Mouse (Mus musculus) heart, postnatal 0 days (tissue): ENCODE measurements around the gene Pold2. TPM values are rescaled to one million over a fixed set of nuclear protein-coding genes. Genes with fewer than 3 reads are reported as not detected.

Experiments
- ATAC-seq: fragments of 200-750 bp; cut with Nextera tagmentation; 2 replicates; pipeline ENCODE4 v1.8.0; 2017; ENCODE audit warnings: low read depth, moderate number of reproducible peaks, moderate library complexity; ENCODE audit not compliant: insufficient read depth
- DNase-seq: peaks from one replicate; pipeline ENCODE4 v3.0.0-alpha.2; 2016; ENCODE audit warnings: low spot score
- H3K27ac ChIP-seq: fragments of 300-500 bp; sonication (generic); 2 replicates; pipeline ENCODE4 v1.5.1; 2014; ENCODE audit warnings: low read depth, mild to moderate bottlenecking
- H3K27me3 ChIP-seq: fragments of 300-500 bp; sonication (generic); 2 replicates; pipeline ENCODE4 v1.6.1; 2014; ENCODE audit warnings: low read length, mixed read lengths; ENCODE audit not compliant: control insufficient read depth, insufficient read depth
- H3K36me3 ChIP-seq: fragments of 300-500 bp; sonication (generic); replicated peaks from 2 replicates; pipeline ENCODE4 v1.6.1; 2014; ENCODE audit warnings: low read length, mixed read lengths; ENCODE audit not compliant: control insufficient read depth, insufficient read depth
- H3K4me1 ChIP-seq: fragments of 300-500 bp; sonication (generic); 2 replicates; pipeline ENCODE4 v1.6.1; 2014; ENCODE audit warnings: antibody characterized with exemption; ENCODE audit not compliant: control insufficient read depth, insufficient read depth
- H3K4me2 ChIP-seq: fragments of 300-500 bp; sonication (generic); 2 replicates; pipeline ENCODE4 v1.6.1; 2014; ENCODE audit warnings: low read depth, mild to moderate bottlenecking, low read length, moderate library complexity
- H3K4me3 ChIP-seq: fragments of 300-500 bp; sonication (generic); 2 replicates; pipeline ENCODE4 v1.5.1; 2014; ENCODE audit warnings: low read depth, low read length
- H3K9ac ChIP-seq: fragments of 300-500 bp; sonication (generic); replicated peaks from 2 replicates; pipeline ENCODE4 v1.6.1; 2014; ENCODE audit warnings: low read depth, low read length, mixed read lengths
- H3K9me3 ChIP-seq: fragments of 300-500 bp; sonication (generic); replicated peaks from 2 replicates; pipeline ENCODE4 v1.6.1; 2016; ENCODE audit warnings: low read length; ENCODE audit not compliant: control insufficient read depth
- CTCF ChIP-seq: IDR thresholded peaks from 2 replicates; pipeline ENCODE4 v1.5.1; 2016; ENCODE audit warnings: antibody characterized with exemption, control low read depth, low read depth
- EP300 ChIP-seq: IDR thresholded peaks from 2 replicates; pipeline ENCODE4 v1.6.1; 2016; ENCODE audit warnings: antibody characterized with exemption, low read depth
- WGBS: fragments of 180-500 bp; shearing (Covaris S2); extraction: QIAGEN DNeasy Blood & Tissue Kit; methylation state at CpG from one replicate; pipeline ENCODE4 v1.1.7; 2014; 5-methylcytosine and 5-hydroxymethylcytosine counted together
- polyA plus RNA-seq: library from polyadenylated mRNA; unstranded; fragments of >200 nt; fragmentation: Nextera tagmentation; extraction: Ambion mirVana; gene quantifications from 2 replicates; pipeline ENCODE4 v1.2.1, GENCODE M21; 2015
- total RNA-seq: library from RNA; depleted of rRNA; stranded (reverse); fragments of >200 nt; gene quantifications from 2 replicates; pipeline ENCODE4 v1.2.3, GENCODE M21; 2014; ENCODE audit warnings: low replicate concordance; rRNA removed

Gene Pold2
- total and polyA plus RNA-seq, 2 experiments from 2014 or later: 23.9 to 54.6 TPM

DNA sequence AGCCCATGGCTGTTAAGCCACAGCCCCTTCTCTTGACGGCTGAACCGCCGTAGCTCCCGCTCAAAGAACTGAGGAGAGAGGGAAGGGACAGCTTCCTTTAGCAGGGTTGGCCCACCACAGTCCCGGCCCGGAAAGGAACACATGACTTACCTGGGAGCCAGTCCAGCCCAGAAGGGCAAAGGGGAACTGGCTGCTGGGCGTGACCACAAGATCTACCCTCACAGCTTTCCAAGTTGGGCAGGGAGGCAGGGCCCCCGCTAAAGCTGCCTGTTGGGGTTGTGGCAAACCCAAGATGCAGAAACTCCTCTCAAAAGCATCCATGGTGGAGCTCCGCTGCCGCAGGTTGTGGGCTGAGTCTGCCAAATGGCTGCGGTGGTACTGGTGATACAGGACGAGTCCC lies 48.8 kb downstream of the Pold2 start:
- no peak for ATAC-seq
- 89% methylated on average over 12 of the region's 12 CpGs for WGBS

DNA sequence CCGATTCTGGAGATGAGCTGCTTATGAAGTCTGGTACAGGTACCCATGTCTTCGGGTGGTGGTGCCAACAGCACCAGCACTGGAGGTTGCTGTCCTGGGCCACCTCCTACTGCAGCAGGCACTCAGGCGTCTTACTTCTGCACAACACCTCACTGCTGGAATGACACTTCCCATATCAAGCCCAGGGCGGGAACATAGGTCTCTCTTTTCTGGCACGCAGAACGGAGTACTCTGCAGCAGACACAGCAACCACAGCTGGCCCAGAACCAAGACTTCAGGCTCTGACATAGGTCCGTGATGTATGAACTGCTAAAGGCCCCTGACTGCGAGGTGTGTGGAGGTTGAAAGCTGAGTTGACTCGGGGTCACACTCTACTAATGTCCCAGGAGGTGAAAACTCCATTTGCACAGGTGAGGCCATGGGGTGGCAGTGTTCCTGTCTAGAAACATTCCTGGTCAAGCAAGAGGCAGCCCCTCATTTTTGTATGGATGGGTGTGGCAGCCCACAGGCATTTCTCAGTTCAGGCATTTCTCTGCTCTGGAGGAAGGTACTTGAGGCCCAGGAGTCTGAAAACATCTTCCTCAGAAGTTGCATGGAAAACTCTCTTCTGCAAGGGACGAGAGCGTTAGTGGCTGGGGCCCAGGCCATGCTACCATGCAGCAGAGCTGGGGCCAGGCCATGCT lies 49.4 kb downstream of the Pold2 start:
- ATAC-seq (peak; percentile 33), DNase-seq (no peak)
- no peaks in the 10 kb centered on the region for H3K27me3 ChIP-seq
- no peak overlapping the region for H3K4me3 ChIP-seq
- H3K27ac ChIP-seq: no peak overlapping the region
- H3K36me3 ChIP-seq: peaks cover 44% of the 10 kb centered on the region
- TF ChIP-seq EP300 (no peak), CTCF (no peak)
- 0 out of 2 replicates have a peak, but pooled peaks cover 6% of the 10 kb centered on the region for H3K4me1 ChIP-seq
- 65% methylated on average over 11 of the region's 11 CpGs for WGBS
- H3K4me2 ChIP-seq: no peak overlapping the region
- H3K9me3 ChIP-seq: no peaks in the 10 kb centered on the region
- H3K9ac ChIP-seq: no peak overlapping the region

More for the DNA sequence above, 48.8 kb downstream of the Pold2 start:
- DNase-seq: no peak
- H3K9ac ChIP-seq: no peak overlapping the region
- no peak overlapping the region for H3K4me3 ChIP-seq
- H3K36me3 ChIP-seq: peaks cover 49% of the 10 kb centered on the region
- no peak overlapping the region for H3K27ac ChIP-seq
- H3K4me2 ChIP-seq: no peak overlapping the region
- TF ChIP-seq EP300: no peak
- TF ChIP-seq CTCF: no peak
- H3K9me3 ChIP-seq: no peaks in the 10 kb centered on the region
- no peaks in the 10 kb centered on the region for H3K27me3 ChIP-seq
- 0 out of 2 replicates have a peak, but pooled peaks cover 6% of the 10 kb centered on the region for H3K4me1 ChIP-seq

DNA sequence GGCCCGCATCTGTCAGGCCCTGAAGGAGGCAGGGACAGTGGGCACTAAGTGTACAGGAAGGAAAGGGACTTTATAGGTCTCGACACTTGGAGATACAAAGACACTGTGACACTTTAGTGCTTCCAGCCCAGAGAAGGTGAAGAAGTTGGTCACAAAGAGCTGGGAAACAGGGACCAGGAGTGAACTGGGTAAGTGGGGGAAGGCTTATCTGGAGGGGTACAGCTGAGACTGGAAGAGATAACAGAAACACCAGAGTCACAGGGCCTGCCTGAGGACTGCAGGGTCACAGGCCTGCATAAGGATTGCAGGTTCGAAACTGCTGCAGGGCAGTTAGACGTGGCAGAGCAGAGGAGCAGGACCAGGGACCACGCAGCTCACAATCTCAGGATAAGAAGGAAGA lies 50.2 kb downstream of the Pold2 start:
- no peak for DNase-seq
- H3K9ac ChIP-seq: no peak overlapping the region
- WGBS: 84% methylated on average over 5 of the region's 5 CpGs

DNA sequence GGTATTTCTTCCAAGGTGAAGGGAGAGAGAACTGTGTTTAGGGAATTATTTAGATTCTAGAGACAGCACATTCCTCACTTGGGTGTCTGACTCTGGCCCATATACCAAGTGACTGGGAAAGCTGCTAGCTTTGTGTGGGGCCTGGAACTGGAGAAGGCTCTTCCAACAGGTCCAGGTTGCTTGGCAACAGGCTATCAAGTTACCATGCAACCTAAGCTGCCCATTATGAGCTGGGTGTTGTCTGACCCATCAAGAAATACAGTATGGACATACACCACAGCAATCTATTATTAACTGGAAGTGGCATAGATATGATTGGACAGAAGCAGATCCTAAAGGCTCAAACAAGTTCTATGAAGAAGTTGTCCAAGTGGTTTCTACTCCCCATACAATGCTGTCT lies 52.7 kb downstream of the Pold2 start:
- DNase-seq: no peak
- Histone ChIP-seq H3K4me2 (no peak overlapping the region), H3K4me1 (no peaks in the 10 kb centered on the region), H3K36me3 (peaks cover 20% of the 10 kb centered on the region), H3K27me3 (no peaks in the 10 kb centered on the region), H3K4me3 (no peak overlapping the region), H3K27ac (no peak overlapping the region), H3K9ac (no peak overlapping the region), H3K9me3 (no peaks in the 10 kb centered on the region)
- no peak for ATAC-seq
- TF ChIP-seq CTCF: no peak
- TF ChIP-seq EP300: no peak

More for the DNA sequence above, 50.2 kb downstream of the Pold2 start:
- no peak overlapping the region for H3K4me3 ChIP-seq
- H3K9me3 ChIP-seq: no peaks in the 10 kb centered on the region
- no peak for ATAC-seq
- H3K4me2 ChIP-seq: no peak overlapping the region
- no peak overlapping the region for H3K27ac ChIP-seq
- peaks cover 40% of the 10 kb centered on the region for H3K36me3 ChIP-seq
- H3K4me1 ChIP-seq: 0 out of 2 replicates have a peak, but pooled peaks cover 6% of the 10 kb centered on the region
- H3K27me3 ChIP-seq: no peaks in the 10 kb centered on the region
- no peak for TF ChIP-seq EP300
- no peak for TF ChIP-seq CTCF

Other genes with a start within 250 kb of the Pold2 start
- 81.7 and 96.2 TPM in 2 replicates for gene Mrps24, start 162.6 kb downstream of the Pold2 start, total RNA-seq
- 251 and 257 TPM in 2 replicates for gene Mrps24, start 162.6 kb downstream of the Pold2 start, polyA plus RNA-seq
- gene Urgcp, start 115.9 kb downstream of the Pold2 start, total RNA-seq: 71.3 and 72.9 TPM in 2 replicates
- 33.1 and 38.0 TPM in 2 replicates for gene Urgcp, start 115.9 kb downstream of the Pold2 start, polyA plus RNA-seq
- 32.1 and 42.4 TPM in 2 replicates for gene Dbnl, start 89.8 kb downstream of the Pold2 start, total RNA-seq
- 42.9 and 45.2 TPM in 2 replicates for gene Dbnl, start 89.8 kb downstream of the Pold2 start, polyA plus RNA-seq
- 734 and 862 TPM in 2 replicates for gene Pgam2, start 74.6 kb downstream of the Pold2 start, total RNA-seq
- 1,513 and 1,614 TPM in 2 replicates for gene Pgam2, start 74.6 kb downstream of the Pold2 start, polyA plus RNA-seq
- 1.7 and 4.4 TPM in 2 replicates for gene Polm, start 40.3 kb downstream of the Pold2 start, total RNA-seq
- 3.3 and 3.7 TPM in 2 replicates for gene Polm, start 40.3 kb downstream of the Pold2 start, polyA plus RNA-seq
- 14.2 and 23.5 TPM in 2 replicates for gene Aebp1, start 16.3 kb downstream of the Pold2 start, total RNA-seq
- 17.5 and 19.4 TPM in 2 replicates for gene Aebp1, start 16.3 kb downstream of the Pold2 start, polyA plus RNA-seq
- gene Myl7, start 20.5 kb upstream of the Pold2 start, total RNA-seq: 1,536 and 2,717 TPM in 2 replicates
- gene Myl7, start 20.5 kb upstream of the Pold2 start, polyA plus RNA-seq: 5,015 and 6,387 TPM in 2 replicates
- not detected in 2 replicates for gene Gck, start 71.8 kb upstream of the Pold2 start, total RNA-seq
- 0.71 and 0.78 TPM in 2 replicates for gene Gck, start 71.8 kb upstream of the Pold2 start, polyA plus RNA-seq
- gene Ykt6, start 77.4 kb upstream of the Pold2 start, total RNA-seq: 55.8 and 83.9 TPM in 2 replicates
- 35.2 and 37.4 TPM in 2 replicates for gene Ykt6, start 77.4 kb upstream of the Pold2 start, polyA plus RNA-seq
- 3.0 and 6.3 TPM in 2 replicates for gene Camk2b, start 188.1 kb upstream of the Pold2 start, total RNA-seq
- gene Camk2b, start 188.1 kb upstream of the Pold2 start, polyA plus RNA-seq: 2.5 and 3.4 TPM in 2 replicates